Mouse (Mus musculus) B cell, adult 67 days (primary cell): ENCODE measurements around the gene Ugt1a10. TPM values are rescaled to one million over a fixed set of nuclear protein-coding genes. Genes with fewer than 3 reads are reported as not detected.

ENCODE experiments used
- total RNA-seq, 2 experiments: library from RNA; stranded (reverse); gene quantifications; 4 replicates each; pipeline ENCODE4 v1.2.4; 2023

Ugt1a10 gene
- not detected for total RNA-seq

GRCm38 (mm10) chr1:88055088-88055487 lies at the start of gene Ugt1a10:
Ugt1a10 (plus strand) TSS chr1:88055388.

GRCm38 (mm10) chr1:88008211-88008697 lies 46.9 kb upstream of the Ugt1a10 start, which contains the start of gene Usp40:
Usp40 (minus strand) TSS chr1:88008551.

GRCm38 (mm10) chr1:88070495-88070894 lies 15.3 kb downstream of the Ugt1a10 start, which contains the start of gene Ugt1a9:
Ugt1a9 (plus strand) TSS chr1:88070800.

GRCm38 (mm10) chr1:88087513-88087912 lies 32.3 kb downstream of the Ugt1a10 start, which contains the start of gene Ugt1a8:
Ugt1a8 (plus strand) TSS chr1:88087813.

GRCm38 (mm10) chr1:88094941-88095492 lies 39.8 kb downstream of the Ugt1a10 start, which contains the start of gene Ugt1a7c:
Ugt1a7c (plus strand) TSS chr1:88095062.

GRCm38 (mm10) chr1:88103019-88103418 lies 47.8 kb downstream of the Ugt1a10 start, which contains the start of gene Ugt1a6b:
Ugt1a6b (plus strand) TSS chr1:88103252.

GRCm38 (mm10) chr1:88134457-88135011 lies 79.3 kb downstream of the Ugt1a10 start, which contains the start of gene Ugt1a6a:
Ugt1a6a (plus strand) TSS chr1:88134809.

GRCm38 (mm10) chr1:88165711-88166110 lies 110.5 kb downstream of the Ugt1a10 start, which contains the start of gene Ugt1a5:
Ugt1a5 (plus strand) TSS chr1:88166012.

GRCm38 (mm10) chr1:88200456-88200855 lies 145.3 kb downstream of the Ugt1a10 start, which contains the start of gene Ugt1a2:
Ugt1a2 (plus strand) TSS chr1:88200601.

GRCm38 (mm10) chr1:88205294-88205922 lies 150.2 kb downstream of the Ugt1a10 start, which contains the start of gene Dnajb3:
Dnajb3 (minus strand) TSS chr1:88205782.

GRCm38 (mm10) chr1:88211812-88212211 lies 156.6 kb downstream of the Ugt1a10 start, which contains the start of gene Ugt1a1:
Ugt1a1 (plus strand) TSS chr1:88211959.

GRCm38 (mm10) chr1:88226670-88227379 lies 171.6 kb downstream of the Ugt1a10 start, which contains the start of gene Mroh2a:
Mroh2a (plus strand) TSS chr1:88226986.

Other genes starting within 250 kb of the Ugt1a10 start
- gene Dgkd, start 202.1 kb upstream of the Ugt1a10 start, total RNA-seq: 100 to 1,000 TPM; 413 to 500 TPM
- gene Usp40, start 46.8 kb upstream of the Ugt1a10 start, total RNA-seq: 10 to 100 TPM; 23.5 to 26.5 TPM
- not detected for gene Ugt1a9, start 15.4 kb downstream of the Ugt1a10 start, total RNA-seq
- not detected for gene Ugt1a8, start 32.4 kb downstream of the Ugt1a10 start, total RNA-seq
- under 1 TPM in 1 of 2 experiments, not detected in 1; 0.17 TPM for gene Ugt1a7c, start 39.7 kb downstream of the Ugt1a10 start, total RNA-seq
- gene Ugt1a6b, start 47.9 kb downstream of the Ugt1a10 start, total RNA-seq: not detected
- not detected for gene Ugt1a6a, start 79.4 kb downstream of the Ugt1a10 start, total RNA-seq
- not detected for gene Ugt1a5, start 110.6 kb downstream of the Ugt1a10 start, total RNA-seq
- not detected for gene Ugt1a2, start 145.2 kb downstream of the Ugt1a10 start, total RNA-seq
- gene Dnajb3, start 150.4 kb downstream of the Ugt1a10 start, total RNA-seq: under 1 TPM; 0.87 to 0.92 TPM
- gene Ugt1a1, start 156.6 kb downstream of the Ugt1a10 start, total RNA-seq: not detected
- 1 to 10 TPM in 1 of 2 experiments, under 1 TPM in 1; 0.12 to 1.1 TPM for gene Mroh2a, start 171.6 kb downstream of the Ugt1a10 start, total RNA-seq
- gene Hjurp, start 222.2 kb downstream of the Ugt1a10 start, total RNA-seq: 10 to 100 TPM; 83.9 to 96.7 TPM
- gene Trpm8, start 222.3 kb downstream of the Ugt1a10 start, total RNA-seq: not detected